Mouse (Mus musculus) B cell, adult 2 months (primary cell): Measurements from ENCODE around the gene Colca2.
A peak's percentile ranks its signal among the peaks of the same experiment; 100 is the strongest.

ENCODE experiments used
- DNase-seq, 2 experiments: peaks; one replicate each; pipeline ENCODE4 v3.0.0; 2022

Gene Colca2

GRCm38 (mm10) chr9:51271073-51271472 is 7.3 kb downstream of the Colca2 start:
- no peak for DNase-seq

DNA sequence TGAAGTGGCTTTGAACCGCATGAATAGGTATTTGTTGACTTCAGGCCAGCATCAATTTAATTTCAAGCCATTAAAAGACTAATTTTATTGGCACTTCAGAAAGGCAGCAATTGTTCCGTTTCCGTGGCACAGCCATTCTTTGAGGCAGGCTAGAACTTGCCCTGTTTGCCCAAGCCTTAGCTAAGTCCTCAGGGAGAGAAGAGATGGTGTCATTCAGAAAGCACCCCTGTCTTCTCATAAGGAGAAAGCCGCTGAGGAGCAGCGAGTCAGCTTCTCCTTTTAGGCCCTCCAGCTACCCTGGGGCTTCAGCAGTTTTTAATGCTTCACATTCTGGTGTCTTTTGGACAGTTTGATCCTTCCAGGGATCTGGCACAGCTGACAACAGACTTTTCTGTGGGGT is 9.5 kb downstream of the Colca2 start:
- no peak for DNase-seq

DNA sequence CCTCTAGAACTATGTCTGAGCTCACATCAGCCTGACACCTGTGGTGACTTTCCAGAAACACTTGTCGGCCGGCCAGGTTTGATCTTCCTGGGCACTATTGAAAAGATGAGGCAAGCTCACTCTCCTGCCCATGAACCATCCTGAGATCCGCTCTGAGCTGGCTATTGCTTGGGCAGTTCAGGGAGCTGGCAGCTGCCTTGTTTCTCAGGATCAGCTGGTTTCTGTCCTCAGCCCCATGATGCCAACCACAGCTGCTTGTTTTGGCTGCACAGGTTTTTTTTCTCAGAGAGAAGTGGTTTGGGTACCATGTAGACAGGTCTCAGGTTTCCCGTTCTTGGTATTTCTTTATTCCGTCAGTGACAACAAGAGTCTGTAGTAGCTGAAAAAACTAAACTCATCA is 19.9 kb downstream of the Colca2 start:
- DNase-seq = no peak

GRCm38 (mm10) chr9:51256780-51257502 is 21.4 kb downstream of the Colca2 start:
- no peak for DNase-seq

DNA sequence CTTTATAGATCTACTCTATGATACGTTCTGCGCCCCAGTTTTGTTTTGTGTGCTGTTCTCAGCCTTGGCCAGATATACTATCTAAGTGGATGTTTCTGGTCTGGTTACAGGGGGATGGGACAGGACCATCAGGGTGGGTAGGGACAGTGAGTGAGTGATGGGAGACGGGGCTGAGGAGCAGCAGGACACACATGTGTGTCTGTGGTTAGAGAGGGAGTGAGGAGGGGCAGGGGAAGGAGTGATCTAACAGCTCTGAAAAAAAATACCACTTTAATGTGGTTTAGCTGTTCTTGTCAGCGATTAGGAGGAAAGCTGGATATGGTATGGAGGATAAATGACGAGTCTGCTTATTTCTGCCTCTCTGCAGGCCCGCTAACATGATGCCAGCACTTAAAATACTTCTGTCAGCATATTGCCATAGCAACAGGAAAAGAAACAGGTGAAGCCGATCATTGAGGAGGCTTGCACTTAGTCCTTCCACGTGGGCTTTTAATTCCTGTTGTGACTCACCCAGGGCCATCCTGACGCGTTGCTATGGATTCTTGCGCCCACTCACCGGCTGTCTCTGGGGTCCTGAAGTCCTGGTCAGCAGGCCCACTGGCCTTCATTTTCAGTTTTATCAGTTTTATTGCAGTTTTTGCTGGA is 39.5 kb downstream of the Colca2 start:
- DNase-seq = no peak

- DNase-seq = no peak
Observed at GRCm38 (mm10) chr9:51232163-51232562, 46.2 kb downstream of the Colca2 start.

GRCm38 (mm10) chr9:51230701-51231389 is 47.5 kb downstream of the Colca2 start:
- DNase-seq = no peak

GRCm38 (mm10) chr9:51225636-51226166 is 52.7 kb downstream of the Colca2 start:
- DNase-seq = peak in 1 of 2 experiments; percentile 46
